18 mouse cellular contexts compared by ENCODE assay signal in genomic region chr5:105647094-105647493, GRCm38 (mm10). TPM values are rescaled to one million over a fixed set of nuclear protein-coding genes. Genes with fewer than 3 reads are reported as not detected.
DNase-seq lines count a peak whose midpoint lies in the region; ATAC-seq lines count a peak whose summit lies in the region.
"Had no signal": no experiment of that assay in that cellular context is flagged by ENCODE, and none has a peak within 500 bp of the region (broad histone marks: within the 10 kb centered on the region; RNA-seq: fewer than 3 reads in every experiment).

No protein-coding gene starts in this region.

- ATAC-seq in megakaryocyte progenitor cell, adult 5-6 weeks (replicated peaks; ENCODE audit: poor library complexity): no peak
- ATAC-seq: forebrain, embryonic 14.5 days had no signal

- intact Hi-C loops in heart, postnatal 25 days (cut with DNase I): no loop called here

- peak; percentile 88 for DNase-seq in heart, adult 11 months
- no peak for DNase-seq in heart, postnatal 25 days (ENCODE audit: low spot score)
- peak; percentile 53 for DNase-seq in lung, postnatal 10 days
- DNase-seq in lung, postnatal 4 days: no peak
- peak; percentile 15 for DNase-seq in thymus, postnatal 4 days
- DNase-seq in thymus, postnatal 0 days (ENCODE audit: low spot score): no peak
- DNase-seq: adrenal gland, adult 2 months; adrenal gland, postnatal 10 days; adrenal gland, postnatal 25 days; cerebellum, adult 11 months; cerebellum, adult 18-20 months; cerebellum, adult 8-10 months; cerebellum, adult 9-11 months; cerebellum, postnatal 14 days; cerebellum, postnatal 36 days; embryo, embryonic 11 days had no signal

RNA-seq across cellular contexts. Expression of gene Lrrc8d, which starts 52.7 kb away (rescaled TPM):
- 10 to 100 TPM in 1 of 2 experiments, 1 to 10 TPM in 1; 7.8 to 13.0 TPM for total RNA-seq in heart, postnatal 25 days (2021)
- 11.1 and 11.3 TPM in 2 replicates for polyA plus RNA-seq in thymus, postnatal 0 days (2015; fragmentation: Nextera tagmentation; extraction: Ambion mirVana)
- 40.7 and 44.9 TPM in 2 replicates for total RNA-seq in megakaryocyte progenitor cell, adult 5-6 weeks (2015)
- 14.2 and 15.6 TPM in 2 replicates for total RNA-seq in megakaryocyte progenitor cell, adult 5-6 weeks (2017)

Comparison
In these comparisons a context has a peak if more than half of its experiments do, and no peak if none do; other contexts are left out.
1. DNase-seq: peak in heart, adult 11 months (single experiment), lung, postnatal 10 days (single experiment) and thymus, postnatal 4 days (single experiment); none in heart, postnatal 25 days (single experiment), lung, postnatal 4 days (0 of 2) and thymus, postnatal 0 days (single experiment).